Mouse (Mus musculus) layer of hippocampus, adult 9-11 months (tissue): ENCODE data around the gene Spint4.
A peak's percentile ranks its signal among the peaks of the same experiment; 100 is the strongest.

Experiments used
- DNase-seq: peaks from one replicate; pipeline ENCODE4 v3.0.0; 2022

Gene Spint4

GRCm38 (mm10) chr2:164733259-164733658, 35.0 kb downstream of the Spint4 start:
- no peak for DNase-seq

- DNase-seq: no peak
Observed at GRCm38 (mm10) chr2:164734839-164735238, 36.5 kb downstream of the Spint4 start.

- DNase-seq: no peak
Observed at GRCm38 (mm10) chr2:164735446-164735845, 37.1 kb downstream of the Spint4 start.

GRCm38 (mm10) chr2:164737377-164738090, 39.2 kb downstream of the Spint4 start:
- DNase-seq: no peak

- no peak for DNase-seq
Observed at GRCm38 (mm10) chr2:164739876-164740275, 41.6 kb downstream of the Spint4 start.

GRCm38 (mm10) chr2:164744987-164745386, 46.7 kb downstream of the Spint4 start:
- DNase-seq: no peak

GRCm38 (mm10) chr2:164745843-164746479, 47.7 kb downstream of the Spint4 start, which contains the start of the genes Wfdc3 and Dnttip1:
Wfdc3 (minus strand) TSS chr2:164745931.
Dnttip1 (plus strand) TSS chr2:164745983.
- DNase-seq: peak; percentile 92

- no peak for DNase-seq
Observed at GRCm38 (mm10) chr2:164746693-164747092, 48.4 kb downstream of the Spint4 start.

- no peak for DNase-seq
Observed at GRCm38 (mm10) chr2:164748191-164748590, 49.9 kb downstream of the Spint4 start.

GRCm38 (mm10) chr2:164748991-164749390, 50.7 kb downstream of the Spint4 start:
- DNase-seq: no peak
